ENCODE assay signal across 25 mouse cellular contexts in the genomic region with DNA sequence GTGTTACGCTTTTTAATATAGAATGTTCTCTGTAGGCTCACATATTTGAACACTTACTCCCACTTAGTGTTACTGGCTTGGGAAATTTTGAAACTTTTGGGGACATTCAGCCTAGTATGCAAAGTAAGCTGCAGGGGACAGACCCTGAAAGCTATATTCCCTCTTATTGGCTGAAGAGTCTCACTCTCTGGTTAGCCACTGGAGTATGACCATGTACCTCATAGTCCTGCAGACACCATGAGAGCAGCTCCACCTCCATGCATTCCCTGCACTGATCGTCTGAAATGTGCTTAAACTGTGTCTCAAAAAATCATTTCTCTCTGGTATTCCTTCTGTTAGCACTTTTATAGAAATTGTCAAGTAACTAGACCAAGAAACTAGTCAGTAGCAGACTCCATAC.
DNase-seq lines count a peak whose midpoint lies in the region; ATAC-seq and TF ChIP-seq lines count a peak whose summit lies in the region.
"Had no signal": no experiment of that assay in that cellular context is flagged by ENCODE, and none has a peak within 500 bp of the region (broad histone marks: within the 10 kb centered on the region; RNA-seq: fewer than 3 reads in every experiment).

No protein-coding gene starts in this region.

- H3K9ac ChIP-seq in midbrain, embryonic 11.5 days (ENCODE audit: low read length): no peak overlapping the region
- H3K9ac ChIP-seq in midbrain, embryonic 15.5 days: no peak overlapping the region
- H3K9ac ChIP-seq in CH12.LX (ENCODE audit: insufficient read depth, low read depth): no peak overlapping the region
- H3K9ac ChIP-seq: embryonic facial prominence, embryonic 13.5 days; embryonic facial prominence, embryonic 15.5 days; forebrain, embryonic 12.5 days had no signal

- TF ChIP-seq EP300 in CH12.LX (IDR thresholded peaks at IDR 0.05; ENCODE audit: low read length): no peak

- H3K27me3 ChIP-seq in midbrain, embryonic 11.5 days (ENCODE audit: control insufficient read depth, insufficient read depth, low read length): no peaks in the 10 kb centered on the region
- no peaks in the 10 kb centered on the region for H3K27me3 ChIP-seq in midbrain, embryonic 15.5 days (replicated peaks)
- no peaks in the 10 kb centered on the region for H3K27me3 ChIP-seq in CH12.LX (replicated peaks)
- H3K27me3 ChIP-seq in splenic B cell, adult 2 months (ENCODE audit: control insufficient read depth, insufficient read depth, low read length, poor library complexity, severe bottlenecking): no peaks in the 10 kb centered on the region
- H3K27me3 ChIP-seq: embryonic facial prominence, embryonic 13.5 days; embryonic facial prominence, embryonic 15.5 days; forebrain, embryonic 12.5 days had no signal

- no peak for ATAC-seq in midbrain, embryonic 11.5 days (ENCODE audit: low FRiP score)
- ATAC-seq in midbrain, embryonic 15.5 days (replicated peaks): no peak
- no peak; the same call in 1 of the 2 replicates for ATAC-seq in cerebellum, adult (ENCODE audit: insufficient number of reproducible peaks, low FRiP score, low TSS enrichment)
- ATAC-seq: CD4-positive, CD25-positive, alpha-beta regulatory T cell, adult 4 months; forebrain, embryonic 14.5 days; forebrain, embryonic 16.5 days had no signal

- no peak overlapping the region for H3K4me3 ChIP-seq in midbrain, embryonic 11.5 days (ENCODE audit: low read depth, low read length)
- H3K4me3 ChIP-seq in midbrain, embryonic 15.5 days: no peak overlapping the region
- H3K4me3 ChIP-seq in CH12.LX (replicated peaks in 1 of 3; ENCODE audit: low read depth in 2 of 3, low read length in 2 of 3, poor library complexity in 1 of 3): no peak overlapping the region
- H3K4me3 ChIP-seq: embryonic facial prominence, embryonic 13.5 days; embryonic facial prominence, embryonic 15.5 days; erythroblast, embryonic 14.5 days; forebrain, embryonic 10.5 days; forebrain, embryonic 12.5 days had no signal

- dilution Hi-C loops in CH12.LX (cut with MboI; ENCODE audit: extremely low pct_ligation_motif_present, extremely low pct_unique_long_range_greater_than_20kb, low sequenced_read_pairs): no loop called here

- H3K79me2 ChIP-seq in CH12.LX (replicated peaks; ENCODE audit: control insufficient read depth, extremely low read depth, insufficient read depth, poor library complexity, severe bottlenecking): no peaks in the 10 kb centered on the region

- no peak overlapping the region for H3K4me2 ChIP-seq in midbrain, embryonic 11.5 days
- H3K4me2 ChIP-seq in midbrain, embryonic 15.5 days: no peak overlapping the region
- H3K4me2 ChIP-seq in CH12.LX (ENCODE audit: insufficient read depth, low read depth, poor library complexity, severe bottlenecking): 0 out of 2 replicates have a peak overlapping the region, but pooled peaks have one; percentile 6
- H3K4me2 ChIP-seq: embryonic facial prominence, embryonic 13.5 days; embryonic facial prominence, embryonic 15.5 days; forebrain, embryonic 12.5 days had no signal

- H3K4me1 ChIP-seq in midbrain, embryonic 11.5 days (ENCODE audit: control insufficient read depth, insufficient read depth, low read length): no peaks in the 10 kb centered on the region
- no peaks in the 10 kb centered on the region for H3K4me1 ChIP-seq in midbrain, embryonic 15.5 days
- peaks cover 2 to 33% of the 10 kb centered on the region in 2 experiments; a peak in 2 of 4 replicates for H3K4me1 ChIP-seq in CH12.LX (ENCODE audit: control insufficient read depth in 1 of 2, insufficient read depth in 2 of 2)
- H3K4me1 ChIP-seq: embryonic facial prominence, embryonic 13.5 days; embryonic facial prominence, embryonic 15.5 days; forebrain, embryonic 10.5 days; forebrain, embryonic 12.5 days had no signal

- DNase-seq in midbrain, embryonic 11.5 days (ENCODE audit: low spot score, missing footprints): peak; percentile 57
- DNase-seq in CH12.LX (ENCODE audit: extremely low read depth): peak; percentile 52
- DNase-seq in splenic B cell, adult 2 months (ENCODE audit: low read depth, low spot score): peak; percentile 18
- DNase-seq in lung, postnatal 4 days: no peak
- DNase-seq: adrenal gland, adult 2 months; adrenal gland, postnatal 10 days; adrenal gland, postnatal 25 days; B cell, adult 2 months; cerebellum, adult 11 months; cerebellum, adult 18-20 months; cerebellum, adult 8-10 months; cerebellum, adult 9-11 months; cerebellum, postnatal 14 days; cerebellum, postnatal 36 days; embryo, embryonic 11 days had no signal

- no peak for TF ChIP-seq POLR2A in CH12.LX (IDR thresholded peaks at IDR 0.05; ENCODE audit: low read depth, low read length)

- in situ Hi-C loops in CH12.LX (cut with MboI; ENCODE audit: low pct_ligation_motif_present, low pct_unique_long_range_greater_than_20kb, low sequenced_read_pairs): no loop called here

- H3K36me3 ChIP-seq in midbrain, embryonic 11.5 days (ENCODE audit: control insufficient read depth, insufficient read depth, low read length): no peaks in the 10 kb centered on the region
- no peaks in the 10 kb centered on the region for H3K36me3 ChIP-seq in midbrain, embryonic 15.5 days (replicated peaks)
- H3K36me3 ChIP-seq in CH12.LX (replicated peaks in 1 of 2; ENCODE audit: control insufficient read depth in 1 of 2, insufficient read depth in 1 of 2, low read length in 1 of 2): no peaks in the 10 kb centered on the region
- no peaks in the 10 kb centered on the region for H3K36me3 ChIP-seq in splenic B cell, adult 2 months (ENCODE audit: control insufficient read depth, insufficient read depth, low read length, poor library complexity, severe bottlenecking)
- H3K36me3 ChIP-seq: embryonic facial prominence, embryonic 13.5 days; embryonic facial prominence, embryonic 15.5 days; forebrain, embryonic 10.5 days; forebrain, embryonic 12.5 days had no signal

- TF ChIP-seq RAD21 in CH12.LX (IDR thresholded peaks at IDR 0.05; ENCODE audit: low read depth, low read length): no peak

- H3K9me3 ChIP-seq in midbrain, embryonic 11.5 days (ENCODE audit: control insufficient read depth, low read length): no peaks in the 10 kb centered on the region
- no peaks in the 10 kb centered on the region for H3K9me3 ChIP-seq in midbrain, embryonic 15.5 days
- no peaks in the 10 kb centered on the region for H3K9me3 ChIP-seq in CH12.LX (replicated peaks; ENCODE audit: low read length)
- H3K9me3 ChIP-seq: embryonic facial prominence, embryonic 13.5 days; embryonic facial prominence, embryonic 15.5 days; forebrain, embryonic 10.5 days; forebrain, embryonic 12.5 days had no signal

- no peak overlapping the region for H3K27ac ChIP-seq in midbrain, embryonic 11.5 days (ENCODE audit: low read depth, low read length)
- H3K27ac ChIP-seq in midbrain, embryonic 15.5 days: no peak overlapping the region
- H3K27ac ChIP-seq in CH12.LX (ENCODE audit: insufficient read depth, low read depth): no peak overlapping the region
- H3K27ac ChIP-seq: embryonic facial prominence, embryonic 13.5 days; embryonic facial prominence, embryonic 15.5 days; forebrain, embryonic 10.5 days; forebrain, embryonic 12.5 days had no signal

- no peak for TF ChIP-seq CTCF in CH12.LX (conservative IDR thresholded peaks at IDR 0.05 in 1 of 2, IDR thresholded peaks at IDR 0.05 in 1 of 2; ENCODE audit: low read depth in 2 of 2, low read length in 2 of 2)

- 85% methylated on average over 2 of the region's 2 CpGs for WGBS in midbrain, embryonic 11.5 days
- 84% methylated on average over 2 of the region's 2 CpGs for WGBS in midbrain, embryonic 15.5 days

TF ChIP-seq in CH12.LX, 34 proteins besides CTCF, POLR2A, EP300 and RAD21:
- TF ChIP-seq ZC3H11A (IDR thresholded peaks at IDR 0.05; ENCODE audit: low read depth, low read length) (no peak), ELF1 (IDR thresholded peaks at IDR 0.05; ENCODE audit: low read depth, low read length) (no peak), JUN (IDR thresholded peaks at IDR 0.05; ENCODE audit: insufficient read depth, low read depth, low read length) (no peak), MAFK (IDR thresholded peaks at IDR 0.05; ENCODE audit: insufficient replicate concordance, low read length) (no peak), CHD1 (IDR thresholded peaks at IDR 0.05; ENCODE audit: low read depth, low read length) (no peak), ETS1 (conservative IDR thresholded peaks at IDR 0.05; ENCODE audit: low read depth, low read length) (no peak), MAX (IDR thresholded peaks at IDR 0.05; ENCODE audit: low read length) (no peak)
TF ChIP-seq in CH12.LX: peak in this region for 0.

Comparison
In these comparisons a context has a peak if more than half of its experiments do, and no peak if none do; other contexts are left out.
1. DNase-seq: peak in midbrain, embryonic 11.5 days (single experiment), CH12.LX (single experiment) and splenic B cell, adult 2 months (single experiment); none in lung, postnatal 4 days (0 of 2).